26 mouse cellular contexts compared by ENCODE assay signal in genomic region chrX:73782227-73782626, GRCm38 (mm10). TPM values are rescaled to one million over a fixed set of nuclear protein-coding genes. Genes with fewer than 3 reads are reported as not detected.
A peak's percentile ranks its signal among the peaks of the same experiment; 100 is the strongest.
DNase-seq lines count a peak whose midpoint lies in the region; TF ChIP-seq lines count a peak whose summit lies in the region.
"Had no signal": no experiment of that assay in that cellular context is flagged by ENCODE, and none has a peak within 500 bp of the region (broad histone marks: within the 10 kb centered on the region; RNA-seq: fewer than 3 reads in every experiment).

No protein-coding gene starts in this region.

- WGBS in bone marrow, adult 2 months, result 78% methylated on average over 3 of the region's 3 CpGs
- 69% methylated on average over 3 of the region's 3 CpGs for WGBS in macrophage (ENCODE audit: missing documents)

- H3K36me3 ChIP-seq in macrophage (ENCODE audit: inconsistent target), result peaks cover 17% of the 10 kb centered on the region; the same call in 1 of the 2 replicates

- peaks cover 36% of the 10 kb centered on the region for H3K79me2 ChIP-seq in macrophage (ENCODE audit: inconsistent target)

- TF ChIP-seq CTCF in bone marrow, adult 2 months (IDR thresholded peaks at IDR 0.05; ENCODE audit: control insufficient read depth, insufficient read depth, low read length), result no peak

- H3K4me1 ChIP-seq in bone marrow, adult 2 months (ENCODE audit: control insufficient read depth, insufficient read depth, low read length), result no peaks in the 10 kb centered on the region; the same call in 1 of the 2 replicates
- H3K4me1 ChIP-seq: embryonic facial prominence, embryonic 12.5 days; embryonic facial prominence, embryonic 15.5 days had no signal

- intact Hi-C loops in heart, postnatal 25 days (cut with DNase I), result no loop called here

- H3K27ac ChIP-seq in bone marrow, adult 2 months (ENCODE audit: control insufficient read depth, insufficient read depth, low read depth, low read length, poor library complexity), result 0 out of 2 replicates have a peak overlapping the region, but pooled peaks have one; percentile 29
- peak overlapping the region; percentile 15; the same call in 1 of the 2 replicates for H3K27ac ChIP-seq in macrophage
- H3K27ac ChIP-seq: embryonic facial prominence, embryonic 12.5 days; embryonic facial prominence, embryonic 15.5 days; forebrain, embryonic 12.5 days; forebrain, embryonic 15.5 days; hindbrain, embryonic 14.5 days; hindbrain, postnatal 0 days had no signal

- peak; percentile 67 for DNase-seq in heart, adult 11 months
- no peak for DNase-seq in heart, postnatal 25 days (ENCODE audit: low spot score)
- no peak for DNase-seq in spleen, postnatal 14 days (ENCODE audit: low spot score in 2 of 2)
- DNase-seq in urinary bladder, postnatal 4 days (ENCODE audit: low spot score in 2 of 2), result no peak
- DNase-seq: adrenal gland, adult 2 months; adrenal gland, postnatal 14 days; B cell, adult 2 months; cerebellum, adult 11 months; cerebellum, adult 2 months; cerebellum, adult 9-11 months; cerebellum, postnatal 25 days; gastrocnemius, postnatal 10 days; gastrocnemius, postnatal 36 days; heart, postnatal 36 days had no signal

- no peak overlapping the region for H3K4me3 ChIP-seq in bone marrow, adult 2 months (replicated peaks; ENCODE audit: control insufficient read depth, low read depth, low read length)
- H3K4me3 ChIP-seq in macrophage (ENCODE audit: inconsistent target), result no peak overlapping the region
- H3K4me3 ChIP-seq: embryonic facial prominence, embryonic 12.5 days; embryonic facial prominence, embryonic 15.5 days; forebrain, embryonic 12.5 days; forebrain, embryonic 15.5 days had no signal

- TF ChIP-seq POLR2A in bone marrow, adult 2 months (IDR thresholded peaks at IDR 0.05; ENCODE audit: borderline replicate concordance, control insufficient read depth, low read depth, low read length), result no peak

RNA-seq across cellular contexts. Expression of gene Idh3g, which starts 4.5 kb away (rescaled TPM):
- 100 to 1,000 TPM; 607 to 615 TPM for total RNA-seq in heart, postnatal 25 days (2021)
- polyA plus RNA-seq in bone marrow, adult 2 months (2011; ENCODE audit: insufficient read depth, insufficient read length, low replicate concordance, missing spikeins), result 56.6 and 111 TPM in 2 replicates
- 100 to 1,000 TPM in 5 of 26 experiments, 10 to 100 TPM in 21; 11.0 to 142 (median 55.6) TPM for total RNA-seq in macrophage (2018; cell fraction: chromatin; rRNA removed)
- 10 to 100 TPM; 49.1 to 85.8 (median 57.3) TPM for total RNA-seq in macrophage (2018; cell fraction: cytosol; rRNA removed)
- total RNA-seq in macrophage (2018; cell fraction: nucleus; rRNA removed), result 100 to 1,000 TPM in 1 of 26 experiments, 10 to 100 TPM in 25; 15.8 to 103 (median 35.5) TPM
- 74.1 to 137 TPM (median 85.2 TPM) in 3 replicates for polyA plus RNA-seq in macrophage (2018)

RNA-seq across cellular contexts. Expression of gene Ssr4, which starts 4.6 kb away (rescaled TPM):
- 10 to 100 TPM; 83.8 to 87.4 TPM for total RNA-seq in heart, postnatal 25 days (2021)
- polyA plus RNA-seq in bone marrow, adult 2 months (2011; ENCODE audit: insufficient read depth, insufficient read length, low replicate concordance, missing spikeins), result 47.8 and 107 TPM in 2 replicates
- 10 to 100 TPM; 21.5 to 86.8 (median 54.1) TPM for total RNA-seq in macrophage (2018; cell fraction: chromatin; rRNA removed)
- total RNA-seq in macrophage (2018; cell fraction: cytosol; rRNA removed), result 100 to 1,000 TPM in 17 of 26 experiments, 10 to 100 TPM in 9; 73.9 to 142 (median 106) TPM
- total RNA-seq in macrophage (2018; cell fraction: nucleus; rRNA removed), result 100 to 1,000 TPM in 2 of 26 experiments, 10 to 100 TPM in 24; 35.9 to 147 (median 71.2) TPM
- 92.9 to 202 TPM (median 173 TPM) in 3 replicates for polyA plus RNA-seq in macrophage (2018)

RNA-seq across cellular contexts. Expression of gene Srpk3, which starts 8.0 kb away (rescaled TPM):
- 10 to 100 TPM; 29.5 to 32.8 TPM for total RNA-seq in heart, postnatal 25 days (2021)
- polyA plus RNA-seq in bone marrow, adult 2 months (2011; ENCODE audit: insufficient read depth, insufficient read length, low replicate concordance, missing spikeins), result 26.5 and 49.6 TPM in 2 replicates
- total RNA-seq in macrophage (2018; cell fraction: chromatin; rRNA removed), result 1 to 10 TPM in 24 of 26 experiments, under 1 TPM in 2; 0.74 to 8.6 (median 3.7) TPM
- under 1 TPM; 0.06 to 0.73 (median 0.25) TPM for total RNA-seq in macrophage (2018; cell fraction: cytosol; rRNA removed)
- 1 to 10 TPM in 19 of 26 experiments, under 1 TPM in 7; 0.39 to 3.9 (median 1.4) TPM for total RNA-seq in macrophage (2018; cell fraction: nucleus; rRNA removed)
- polyA plus RNA-seq in macrophage (2018), result 0.25 to 0.87 TPM (median 0.77 TPM) in 3 replicates
- total RNA-seq: common myeloid progenitor, adult 5-6 weeks; granulocyte monocyte progenitor cell, adult 5-6 weeks had no signal

RNA-seq across cellular contexts. Expression of gene Plxnb3, which starts 25.3 kb away (rescaled TPM):
- 1 to 10 TPM; 1.6 to 1.7 TPM for total RNA-seq in heart, postnatal 25 days (2021)
- polyA plus RNA-seq in bone marrow, adult 2 months (2011; ENCODE audit: insufficient read depth, insufficient read length, low replicate concordance, missing spikeins), result 0.32 TPM in 1 of 2 replicates, not detected in the other
- 10 to 100 TPM in 11 of 26 experiments, 1 to 10 TPM in 15; 1.1 to 26.4 (median 9.4) TPM for total RNA-seq in macrophage (2018; cell fraction: chromatin; rRNA removed)
- total RNA-seq in macrophage (2018; cell fraction: cytosol; rRNA removed), result 1 to 10 TPM; 1.3 to 6.4 (median 2.6) TPM
- total RNA-seq in macrophage (2018; cell fraction: nucleus; rRNA removed), result 10 to 100 TPM in 6 of 26 experiments, 1 to 10 TPM in 20; 2.0 to 14.1 (median 7.0) TPM
- polyA plus RNA-seq in macrophage (2018), result 0.69 to 2.3 TPM (median 1.4 TPM) in 3 replicates
- total RNA-seq: common myeloid progenitor, adult 5-6 weeks; MEL had no signal
- polyA plus RNA-seq: inflammation-experienced regulatory T-cells, adult 6 months had no signal

RNA-seq across cellular contexts. Expression of gene Pdzd4, which starts 42.5 kb away (rescaled TPM):
- total RNA-seq in heart, postnatal 25 days (2021), result 1 to 10 TPM; 1.7 to 1.8 TPM
- 2.2 and 4.7 TPM in 2 replicates for polyA plus RNA-seq in bone marrow, adult 2 months (2011; ENCODE audit: insufficient read depth, insufficient read length, low replicate concordance, missing spikeins)
- total RNA-seq in macrophage (2018; cell fraction: chromatin; rRNA removed), result under 1 TPM in 5 of 26 experiments, not detected in 21; 0.16 to 0.57 (median 0.18) TPM
- under 1 TPM in 17 of 26 experiments, not detected in 9; 0.03 to 0.22 (median 0.13) TPM for total RNA-seq in macrophage (2018; cell fraction: cytosol; rRNA removed)
- under 1 TPM in 15 of 26 experiments, not detected in 11; 0.11 to 0.40 (median 0.20) TPM for total RNA-seq in macrophage (2018; cell fraction: nucleus; rRNA removed)
- polyA plus RNA-seq in macrophage (2018), result 0.07 to 0.10 TPM (median 0.09 TPM) in 3 replicates

Comparison
In these comparisons a context has a peak if more than half of its experiments do, and no peak if none do; other contexts are left out.
1. RNA of gene Srpk3, which starts 8.0 kb away (polyA plus RNA-seq): 26.5 to 49.6 TPM in bone marrow, adult 2 months; 0.25 to 0.87 TPM in macrophage; every median in the first group is over 10 times any median in the second.